Mouse (Mus musculus) liver, adult (tissue): ENCODE measurements around the gene Ugt2b35.

Source experiments
- GATA4 ChIP-seq: IDR thresholded peaks from 2 replicates; pipeline ENCODE4 v1.6.1; 2014; ENCODE audit warnings: mild to moderate bottlenecking, low read length; ENCODE audit not compliant: insufficient replicate concordance

The Ugt2b35 gene

GRCm38 (mm10) chr5:87000395-87001073 lies at the start of gene Ugt2b35:
TSS of gene Ugt2b35 (plus strand) at chr5:87000860.
- TF ChIP-seq GATA4: no peak

- TF ChIP-seq GATA4: no peak
Observed at GRCm38 (mm10) chr5:86960504-86960903, 40.2 kb upstream of the Ugt2b35 start.

- TF ChIP-seq GATA4: no peak
Observed at GRCm38 (mm10) chr5:86961587-86962358, 38.9 kb upstream of the Ugt2b35 start.

GRCm38 (mm10) chr5:87004735-87005134 lies 4.1 kb downstream of the Ugt2b35 start:
- no peak for TF ChIP-seq GATA4

GRCm38 (mm10) chr5:87015477-87015876 lies 14.8 kb downstream of the Ugt2b35 start:
- TF ChIP-seq GATA4: no peak

- peak; percentile 60; the same call in 1 of the 2 replicates for TF ChIP-seq GATA4
Observed at GRCm38 (mm10) chr5:87027359-87027758, 26.7 kb downstream of the Ugt2b35 start.

- no peak for TF ChIP-seq GATA4
Observed at GRCm38 (mm10) chr5:87030624-87031023, 30.0 kb downstream of the Ugt2b35 start.
